Mouse (Mus musculus): Measurements from ENCODE around the gene Ubtd2.
A peak's percentile ranks its signal among the peaks of the same experiment; 100 is the strongest.

Gene Ubtd2

GRCm38 (mm10) chr11:32545605-32546004 is 90.4 kb downstream of the Ubtd2 start:
- peak in 1 of 2 experiments; percentile 47 for DNase-seq (ENCODE audit: low spot score in 2 of 2)

GRCm38 (mm10) chr11:32546483-32546882 is 91.3 kb downstream of the Ubtd2 start:
- DNase-seq (ENCODE audit: low spot score in 2 of 2) = no peak

- no peak for DNase-seq (ENCODE audit: low spot score in 2 of 2)
Measured at GRCm38 (mm10) chr11:32547391-32547947, 92.3 kb downstream of the Ubtd2 start.

- no peak for DNase-seq (ENCODE audit: low spot score in 2 of 2)
Measured at GRCm38 (mm10) chr11:32548240-32548639, 93.1 kb downstream of the Ubtd2 start.

- DNase-seq (ENCODE audit: low spot score in 2 of 2) = no peak
Measured at GRCm38 (mm10) chr11:32549236-32549635, 94.1 kb downstream of the Ubtd2 start.

GRCm38 (mm10) chr11:32550102-32550501 is 94.9 kb downstream of the Ubtd2 start:
- no peak for DNase-seq (ENCODE audit: low spot score in 2 of 2)

- DNase-seq (ENCODE audit: low spot score in 2 of 2) = no peak
Measured at GRCm38 (mm10) chr11:32551056-32551455, 95.9 kb downstream of the Ubtd2 start.

- no peak for DNase-seq (ENCODE audit: low spot score in 2 of 2)
Measured at GRCm38 (mm10) chr11:32551579-32552297, 96.6 kb downstream of the Ubtd2 start.

GRCm38 (mm10) chr11:32552401-32553090 is 97.4 kb downstream of the Ubtd2 start:
- no peak for DNase-seq (ENCODE audit: low spot score in 2 of 2)

GRCm38 (mm10) chr11:32553311-32554140 is 98.4 kb downstream of the Ubtd2 start:
- DNase-seq (ENCODE audit: low spot score in 2 of 2) = no peak

GRCm38 (mm10) chr11:32554141-32555091 is 99.2 kb downstream of the Ubtd2 start:
- DNase-seq (ENCODE audit: low spot score in 2 of 2) = no peak

- DNase-seq (ENCODE audit: low spot score in 2 of 2) = no peak
Measured at GRCm38 (mm10) chr11:32555103-32555689, 100.0 kb downstream of the Ubtd2 start.

- DNase-seq (ENCODE audit: low spot score in 2 of 2) = no peak
Measured at GRCm38 (mm10) chr11:32556333-32556990, 101.3 kb downstream of the Ubtd2 start.

- DNase-seq (ENCODE audit: low spot score in 2 of 2) = no peak
Measured at GRCm38 (mm10) chr11:32558026-32558425, 102.9 kb downstream of the Ubtd2 start.

- no peak for DNase-seq (ENCODE audit: low spot score in 2 of 2)
Measured at GRCm38 (mm10) chr11:32558677-32559076, 103.5 kb downstream of the Ubtd2 start.

GRCm38 (mm10) chr11:32560015-32560770 is 105.0 kb downstream of the Ubtd2 start:
- DNase-seq (ENCODE audit: low spot score in 2 of 2) = no peak

- no peak for DNase-seq (ENCODE audit: low spot score in 2 of 2)
Measured at GRCm38 (mm10) chr11:32561465-32562355, 106.5 kb downstream of the Ubtd2 start.

GRCm38 (mm10) chr11:32562706-32563105 is 107.5 kb downstream of the Ubtd2 start:
- no peak for DNase-seq (ENCODE audit: low spot score in 2 of 2)
